Mouse (Mus musculus) urinary bladder, postnatal 36 days (tissue): ENCODE results near the gene Morc3.

Experiments
- DNase-seq, 2 experiments: peaks; one replicate each; pipeline ENCODE4 v3.0.0; 2022; ENCODE audit warnings: low spot score in 2 of 2, mixed read lengths in 1 of 2

Morc3 gene

GRCm38 (mm10) chr16:93883423-93884085 is 51.6 kb downstream of the Morc3 start, which contains the start of gene Chaf1b:
Chaf1b (plus strand) TSS chr16:93883901.
- DNase-seq: peak; percentile 97 to 99

DNA sequence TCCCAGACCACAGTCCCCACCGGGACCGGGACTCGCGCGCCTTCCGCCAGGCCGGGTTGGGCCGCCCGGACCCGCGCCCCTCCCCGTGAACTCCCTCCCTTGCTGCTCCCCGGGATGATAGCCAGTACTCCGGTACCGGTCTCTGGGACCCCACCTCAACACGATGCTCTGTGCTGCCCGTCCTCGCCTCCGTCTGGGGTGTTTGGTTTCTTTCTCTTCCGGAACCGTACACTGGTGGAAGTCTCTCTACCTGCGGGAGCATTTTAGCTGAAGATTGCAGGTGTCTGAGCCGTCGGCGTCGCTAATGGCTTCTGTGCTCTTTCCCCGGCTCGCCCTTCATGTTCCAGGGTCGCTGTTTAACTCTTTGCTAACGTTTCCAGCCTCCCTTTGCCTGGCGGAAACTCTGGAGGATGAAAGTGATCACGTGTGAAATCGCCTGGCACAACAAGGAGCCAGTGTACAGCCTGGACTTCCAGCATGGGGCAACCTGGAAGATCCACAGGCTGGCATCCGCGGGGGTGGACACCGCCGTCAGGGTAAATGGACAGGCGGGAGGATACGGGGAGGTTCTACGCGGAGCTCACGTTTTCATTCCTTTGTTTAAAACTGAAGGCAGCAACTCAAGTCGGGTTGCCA is 52.3 kb downstream of the Morc3 start:
- DNase-seq: peak in 1 of 2 experiments; percentile 9

GRCm38 (mm10) chr16:93884722-93885113 is 52.8 kb downstream of the Morc3 start:
- DNase-seq: no peak

GRCm38 (mm10) chr16:93888481-93888880 is 56.6 kb downstream of the Morc3 start:
- DNase-seq: no peak

- no peak for DNase-seq
Observed at GRCm38 (mm10) chr16:93890948-93891604, 59.2 kb downstream of the Morc3 start.

DNA sequence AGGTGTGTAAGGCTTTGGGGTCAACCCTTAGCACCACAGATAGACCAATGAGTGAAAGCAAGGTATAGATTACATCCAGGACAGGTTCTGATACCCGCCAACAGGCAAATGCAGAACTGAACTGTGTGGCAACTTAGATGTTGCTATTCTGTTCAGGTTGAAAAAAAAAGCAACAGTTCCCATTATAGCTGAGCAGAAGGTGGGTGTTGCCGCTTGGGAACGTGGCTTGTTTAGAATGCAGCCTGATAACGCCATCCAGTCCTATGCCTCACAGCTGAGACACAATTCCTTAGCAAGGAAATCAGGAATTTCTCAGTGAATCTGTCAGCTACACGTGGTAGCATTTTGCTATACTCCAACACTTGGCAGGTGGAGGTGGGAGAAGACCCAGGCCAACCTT is 61.4 kb downstream of the Morc3 start:
- DNase-seq: no peak

- no peak for DNase-seq
Observed at GRCm38 (mm10) chr16:93903027-93903426, 71.1 kb downstream of the Morc3 start.

- DNase-seq: peak; percentile 29 to 39
Observed at GRCm38 (mm10) chr16:93906156-93907014, 74.5 kb downstream of the Morc3 start.

DNA sequence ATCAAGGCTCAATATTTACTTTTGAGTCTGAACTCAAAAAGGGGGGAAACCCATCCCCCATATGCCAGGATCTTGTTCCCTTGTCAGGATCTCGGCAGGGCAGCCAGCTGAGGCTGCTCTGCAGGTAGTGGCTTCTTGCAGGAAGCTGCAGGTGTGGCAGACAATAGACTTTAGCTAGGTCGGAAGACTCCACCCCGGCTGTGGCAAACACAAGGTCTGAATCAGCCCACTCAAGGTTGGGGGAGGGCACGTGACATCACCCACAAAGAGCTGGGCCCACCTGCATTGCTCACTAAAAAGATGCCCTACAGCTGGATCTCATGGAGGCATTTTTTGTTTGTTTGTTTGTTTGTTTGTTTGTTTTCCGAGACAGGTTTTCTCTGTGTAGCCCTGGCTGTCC is 75.8 kb downstream of the Morc3 start:
- no peak for DNase-seq

DNA sequence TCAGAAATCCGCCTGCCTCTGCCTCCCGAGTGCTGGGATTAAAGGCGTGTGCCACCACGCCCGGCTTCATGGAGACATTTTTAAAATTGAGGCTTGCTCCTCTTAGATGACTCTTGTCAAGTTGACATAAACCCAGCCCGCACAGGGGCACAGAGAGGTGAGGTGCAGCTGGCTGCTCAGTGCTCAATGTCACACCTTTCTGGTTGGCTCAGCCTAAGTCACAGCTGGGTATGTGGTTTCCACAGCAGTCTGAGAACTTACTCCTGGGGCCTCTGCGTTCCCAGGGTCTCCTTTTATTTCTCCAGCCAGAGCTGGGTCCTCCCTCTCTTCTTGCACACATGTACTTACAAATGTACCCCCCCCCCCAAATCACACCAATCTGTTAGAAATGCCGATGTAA is 76.3 kb downstream of the Morc3 start:
- no peak for DNase-seq

GRCm38 (mm10) chr16:93909936-93910335 is 78.0 kb downstream of the Morc3 start:
- DNase-seq: no peak

DNA sequence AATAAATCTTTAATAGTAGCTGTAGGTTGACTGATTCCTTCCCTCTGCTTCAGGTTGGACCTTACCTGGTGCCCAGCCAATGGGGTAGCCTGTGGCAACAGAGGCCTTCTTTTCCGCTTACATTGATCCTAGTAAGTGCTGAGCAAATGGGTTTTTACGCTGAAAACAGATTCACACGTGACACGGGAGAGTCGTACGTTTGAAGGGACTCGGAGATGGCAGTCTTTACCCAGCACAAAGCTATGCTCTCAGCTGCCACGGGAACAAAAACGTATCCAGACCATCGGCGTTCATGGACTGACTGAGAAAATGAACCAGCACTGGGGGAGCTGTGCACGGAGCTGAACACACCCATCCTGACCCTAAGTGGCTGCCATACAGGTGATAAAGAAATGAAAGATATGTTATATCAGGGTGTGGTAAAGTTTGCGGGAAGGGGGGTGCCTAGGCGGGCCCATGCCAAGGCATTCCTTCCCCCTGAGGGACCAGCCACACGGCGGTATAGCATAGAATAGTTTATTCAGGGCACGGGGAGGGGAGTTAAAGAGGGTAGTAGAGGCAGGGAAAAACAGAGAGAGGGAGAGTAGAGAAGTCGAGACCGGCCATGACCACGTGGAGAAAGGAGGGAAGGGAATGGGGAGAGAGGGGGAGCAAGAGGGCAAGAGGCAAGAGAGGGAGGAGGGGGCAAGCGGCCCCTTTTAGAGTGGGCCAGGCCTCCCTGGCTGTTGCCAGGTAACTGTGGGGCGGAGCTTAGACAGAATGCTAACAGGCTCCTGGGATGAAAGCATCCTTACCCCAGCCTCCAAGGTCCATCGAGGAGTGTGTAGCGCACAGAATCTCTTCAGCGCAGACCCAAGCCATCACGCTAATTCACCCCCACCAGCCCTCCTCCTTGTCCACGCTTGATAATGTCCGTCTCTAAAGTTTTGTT is 79.1 kb downstream of the Morc3 start:
- no peak for DNase-seq

- no peak for DNase-seq
Observed at GRCm38 (mm10) chr16:93912158-93912557, 80.2 kb downstream of the Morc3 start.

DNA sequence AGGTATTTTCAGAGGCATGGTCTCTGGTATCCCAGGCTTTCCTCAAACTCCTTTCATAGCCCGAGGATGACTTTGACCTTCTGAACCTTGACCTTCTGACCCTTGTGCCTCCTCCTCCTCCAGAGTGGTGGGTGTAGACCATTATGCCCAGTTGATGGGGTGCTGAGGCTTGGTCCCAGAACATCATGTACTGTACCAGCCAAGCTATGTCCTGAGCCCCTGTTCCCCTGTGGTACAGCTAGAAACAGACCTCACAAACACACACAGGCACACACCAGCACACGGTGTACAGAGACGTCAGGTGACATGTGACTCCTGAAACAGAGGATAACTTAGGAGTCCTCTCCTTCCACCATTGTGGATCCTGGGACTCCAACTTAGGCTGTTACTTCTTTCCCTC is 80.9 kb downstream of the Morc3 start:
- no peak for DNase-seq

- peak in 1 of 2 experiments; percentile 36 for DNase-seq
Observed at GRCm38 (mm10) chr16:93913881-93914576, 82.1 kb downstream of the Morc3 start.

- no peak for DNase-seq
Observed at GRCm38 (mm10) chr16:93915338-93915849, 83.5 kb downstream of the Morc3 start.

DNA sequence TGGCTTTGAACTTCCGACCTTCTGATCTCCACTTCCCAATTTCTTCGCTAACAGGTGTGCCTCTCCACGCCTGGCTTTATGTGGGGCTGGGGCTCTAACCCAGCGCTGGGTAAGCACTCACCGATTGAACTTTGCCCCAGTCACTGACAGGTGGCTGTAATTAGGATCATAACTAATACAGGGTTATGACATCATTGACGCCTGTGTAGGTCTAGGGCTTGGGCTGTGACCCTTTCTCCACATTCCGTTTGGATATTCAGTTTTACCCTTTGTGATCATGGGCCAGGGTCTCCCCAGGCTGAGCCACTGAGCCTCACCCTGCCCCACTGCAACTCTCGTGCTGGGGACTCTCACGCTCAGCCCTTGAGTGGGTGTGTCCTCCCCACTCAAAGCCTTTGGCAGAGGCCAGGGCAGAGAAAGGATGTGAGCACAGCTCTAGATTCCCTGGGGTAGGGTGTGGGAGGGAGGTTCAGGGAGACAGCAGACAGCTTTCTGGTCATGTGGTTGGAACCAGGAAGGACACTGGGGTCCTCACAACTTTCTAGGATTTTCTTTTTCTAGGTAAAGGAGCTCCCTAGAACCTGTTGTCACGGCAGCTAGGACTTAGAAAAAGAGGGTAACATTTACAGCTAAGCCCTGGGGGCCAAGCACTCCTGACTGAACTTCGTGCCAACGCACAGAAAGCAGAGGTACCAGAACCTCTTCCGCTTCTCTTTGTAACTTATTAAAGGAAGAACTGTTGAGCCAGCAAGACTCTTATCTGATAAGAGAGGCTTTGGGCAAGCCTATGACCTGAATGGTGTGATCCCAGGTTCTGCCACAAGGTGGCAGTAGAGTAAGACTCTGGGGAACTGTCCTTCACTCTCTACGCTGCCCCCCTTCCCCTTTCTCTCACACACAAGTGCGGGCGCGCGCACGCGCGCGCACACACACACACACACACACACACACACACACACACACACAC is 86.1 kb downstream of the Morc3 start:
- peak; percentile 84 to 85 for DNase-seq

- DNase-seq: no peak
Observed at GRCm38 (mm10) chr16:93918679-93919060, 86.7 kb downstream of the Morc3 start.

- DNase-seq: no peak
Observed at GRCm38 (mm10) chr16:93919189-93919588, 87.3 kb downstream of the Morc3 start.
